Mouse (Mus musculus) gastrocnemius, adult 2 months (tissue): Measurements from ENCODE around the gene Med19. TPM values are rescaled to one million over a fixed set of nuclear protein-coding genes. Genes with fewer than 3 reads are reported as not detected.

ENCODE experiments used
- DNase-seq: peaks from one replicate; pipeline ENCODE4 v3.0.0; 2022
- H3K27ac ChIP-seq: fragments of 200-600 bp; 2 replicates; pipeline ENCODE4 v1.8.1; 2022; ENCODE audit warnings: mild to moderate bottlenecking
- H3K4me3 ChIP-seq: fragments of 200-600 bp; 2 replicates; pipeline ENCODE4 v1.8.1; 2022; ENCODE audit warnings: mild to moderate bottlenecking, moderate library complexity
- CTCF ChIP-seq: fragments of 200-600 bp; IDR thresholded peaks from 2 replicates; pipeline ENCODE4 v1.8.1; 2022; ENCODE audit warnings: antibody characterized with exemption, mild to moderate bottlenecking, moderate library complexity
- intact Hi-C: fragments of 180-260 bp; cut with DNase I; formaldehyde crosslinking; loops from one replicate; pipeline ENCODE4 v1.15.1; 2025
- total RNA-seq, 2 experiments: library from RNA; stranded (reverse); gene quantifications; 2 replicates each; pipeline ENCODE4 v1.2.3; 2021

Med19 gene
- total RNA-seq, 2 experiments from 2014 or later: 6.8 to 7.9 TPM

DNA sequence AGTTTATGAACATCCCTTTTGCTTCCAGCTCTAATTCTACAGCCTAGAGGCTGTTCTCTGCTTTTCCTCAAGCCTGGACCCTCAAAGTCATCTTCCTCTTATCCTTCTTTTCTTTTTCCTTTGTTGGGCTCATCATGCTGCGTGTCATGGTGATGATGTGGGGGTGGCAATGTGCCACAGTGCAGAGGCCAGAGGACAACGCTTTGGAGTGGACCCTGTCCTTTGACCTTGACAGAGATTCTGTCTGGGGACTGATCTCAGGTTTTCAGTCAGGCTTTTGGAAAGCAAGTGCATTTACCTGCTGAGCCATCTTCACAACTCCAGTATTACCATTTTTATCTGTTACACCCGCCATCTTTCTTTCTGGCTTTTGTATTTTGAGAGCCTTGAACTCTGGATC lies 53.0 kb downstream of the Med19 start:
- no peak for TF ChIP-seq CTCF

DNA sequence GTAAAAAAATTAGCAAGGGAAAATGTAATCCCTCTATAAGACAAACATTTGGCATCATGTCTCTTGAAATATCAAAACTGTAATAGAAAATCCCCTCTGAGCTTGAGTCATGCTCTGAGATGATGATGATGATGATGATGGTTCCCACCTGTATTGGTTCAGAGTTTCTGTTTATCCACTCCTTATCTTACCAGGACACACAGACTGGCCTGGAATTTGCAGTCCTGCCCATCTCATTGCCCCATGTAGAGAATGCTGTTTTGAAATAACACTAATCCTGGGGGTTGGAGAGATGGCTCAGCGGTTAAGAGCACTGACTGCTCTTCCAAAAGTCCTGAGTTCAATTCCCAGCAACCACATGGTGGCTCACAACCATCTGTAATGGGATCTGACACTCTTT lies 54.2 kb downstream of the Med19 start:
- no peak for TF ChIP-seq CTCF
- no peak overlapping the region for H3K27ac ChIP-seq

More for the DNA sequence above, 53.0 kb downstream of the Med19 start:
- H3K27ac ChIP-seq: no peak overlapping the region
- H3K4me3 ChIP-seq: no peak overlapping the region
- intact Hi-C loops: no loop called here
- no peak for DNase-seq

DNA sequence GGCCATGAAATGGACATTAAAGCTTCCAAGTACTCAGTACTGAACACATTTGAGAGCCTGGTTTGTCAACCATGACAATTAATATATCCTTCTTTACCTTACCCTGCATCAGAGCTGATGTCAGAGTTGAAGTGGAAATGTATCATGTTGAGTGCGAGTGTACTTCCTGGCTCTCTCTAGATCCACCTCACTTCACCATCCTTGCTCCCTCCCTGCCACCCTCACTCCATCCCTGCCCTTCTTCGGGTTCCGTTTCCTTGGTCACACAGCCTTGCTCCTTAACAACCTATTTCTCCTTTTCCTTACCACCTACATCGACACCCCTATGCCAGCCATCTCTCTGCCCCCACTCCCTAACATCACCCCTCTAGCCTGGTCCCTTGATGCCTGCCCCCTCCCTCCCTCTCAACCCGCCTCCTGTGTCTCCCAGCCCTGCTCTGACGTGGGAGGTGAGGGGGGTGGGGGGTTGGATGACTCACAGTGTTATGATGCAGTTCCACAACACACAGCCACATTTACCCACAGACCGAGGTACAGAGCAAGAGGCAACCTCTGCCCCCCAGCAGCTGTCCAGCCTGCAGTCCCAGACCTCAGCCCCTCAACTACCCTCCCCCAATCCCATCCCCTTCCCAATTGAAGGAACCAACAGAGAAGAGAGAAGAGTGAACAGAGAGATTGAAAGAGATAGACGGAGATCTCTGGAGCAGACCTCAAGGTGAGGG lies 55.5 kb downstream of the Med19 start, which contains the start of gene Ypel4:
Gene Ypel4, plus strand, starts transcription at position 480 of the 722 bp plus-strand sequence.
- TF ChIP-seq CTCF: no peak
- intact Hi-C loops: no loop called here
- Histone ChIP-seq H3K4me3 (peak within 1 kb of the TSS; percentile 56), H3K27ac (peak within 1 kb of the TSS; percentile 59)
- peak; percentile 64 for DNase-seq

More for the DNA sequence above, 54.2 kb downstream of the Med19 start:
- no peak for DNase-seq
- intact Hi-C loops: no loop called here
- no peak overlapping the region for H3K4me3 ChIP-seq

DNA sequence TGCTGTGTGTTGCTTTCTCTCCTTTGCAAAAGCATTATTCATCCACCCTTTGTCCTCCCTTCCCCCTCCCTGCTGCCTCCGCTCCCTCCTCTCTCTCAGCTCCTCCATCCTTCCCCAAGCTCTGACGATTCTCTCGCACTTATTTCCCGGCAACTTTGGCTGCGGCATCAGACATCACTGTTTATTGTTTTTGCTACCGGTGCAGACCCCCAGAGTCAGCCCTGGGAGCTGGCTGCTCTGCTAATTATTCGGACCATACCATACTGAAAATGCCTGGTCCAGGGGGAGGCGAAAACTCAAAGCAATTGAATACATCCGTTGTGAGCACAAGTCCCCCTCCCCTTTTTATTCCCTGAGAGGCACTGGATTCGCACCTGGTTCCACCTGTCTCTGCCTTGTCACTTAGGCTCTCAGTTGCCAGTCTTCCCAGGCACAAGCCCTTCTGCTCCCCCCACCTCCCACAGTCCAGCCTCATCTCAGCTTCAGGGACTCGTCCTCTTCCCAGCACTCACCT lies 56.2 kb downstream of the Med19 start:
- H3K27ac ChIP-seq: peak overlapping the region; percentile 59
- TF ChIP-seq CTCF: no peak
- H3K4me3 ChIP-seq: peak overlapping the region; percentile 56
- no peak for DNase-seq
- intact Hi-C loops: no loop called here

DNA sequence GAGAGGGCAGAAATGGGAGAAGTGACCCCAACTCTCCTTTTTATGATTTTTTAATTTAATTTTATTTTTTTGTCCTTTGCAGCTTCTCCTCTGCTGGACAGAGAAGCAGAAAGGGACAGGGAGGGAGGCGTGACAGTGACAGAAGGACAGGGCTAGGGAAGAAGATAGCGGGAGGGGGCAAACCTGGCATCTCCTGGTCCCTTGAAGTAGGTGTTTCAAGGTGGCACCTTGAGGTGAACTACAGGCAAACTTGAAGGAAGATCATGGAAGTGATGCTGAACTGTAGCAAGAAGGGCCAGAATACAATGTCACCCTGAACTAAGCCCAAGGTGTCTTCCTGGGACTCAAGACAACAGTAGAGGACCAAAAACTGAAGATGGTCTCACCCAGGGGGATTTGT lies 56.7 kb downstream of the Med19 start:
- intact Hi-C loops: no loop called here
- no peak for DNase-seq
- no peak overlapping the region for H3K27ac ChIP-seq
- no peak for TF ChIP-seq CTCF
- H3K4me3 ChIP-seq: peak overlapping the region; percentile 56

DNA sequence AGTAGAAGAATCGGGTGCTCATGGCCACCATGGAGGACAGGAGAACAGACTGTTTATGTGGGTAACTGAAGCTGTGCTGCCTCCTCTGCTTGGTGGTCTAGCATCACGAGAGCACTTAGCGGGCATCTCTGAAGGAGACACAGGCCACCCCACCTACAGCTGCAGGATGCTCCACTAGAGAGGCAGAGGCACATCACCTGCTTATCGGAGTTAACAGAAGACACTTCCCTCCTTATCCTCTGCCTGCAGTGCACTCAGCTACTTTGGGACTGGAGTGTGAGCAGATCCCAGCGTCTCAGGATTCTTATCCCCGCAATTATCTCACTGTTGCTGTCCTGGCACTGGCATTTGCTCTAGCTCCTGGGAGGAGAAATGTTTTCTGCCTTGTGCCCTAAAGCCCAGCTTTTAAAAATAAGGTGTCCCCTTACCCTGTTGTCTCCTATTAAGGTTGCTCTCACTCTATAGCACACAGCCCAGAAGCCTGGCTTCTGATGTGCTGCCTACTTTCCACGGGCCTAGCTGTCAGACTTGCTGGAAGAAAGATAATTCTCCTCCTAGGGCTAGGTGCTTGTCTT lies 57.2 kb downstream of the Med19 start:
- intact Hi-C loops: no loop called here
- Histone ChIP-seq H3K4me3 (no peak overlapping the region), H3K27ac (no peak overlapping the region)
- DNase-seq: no peak
- TF ChIP-seq CTCF: no peak

DNA sequence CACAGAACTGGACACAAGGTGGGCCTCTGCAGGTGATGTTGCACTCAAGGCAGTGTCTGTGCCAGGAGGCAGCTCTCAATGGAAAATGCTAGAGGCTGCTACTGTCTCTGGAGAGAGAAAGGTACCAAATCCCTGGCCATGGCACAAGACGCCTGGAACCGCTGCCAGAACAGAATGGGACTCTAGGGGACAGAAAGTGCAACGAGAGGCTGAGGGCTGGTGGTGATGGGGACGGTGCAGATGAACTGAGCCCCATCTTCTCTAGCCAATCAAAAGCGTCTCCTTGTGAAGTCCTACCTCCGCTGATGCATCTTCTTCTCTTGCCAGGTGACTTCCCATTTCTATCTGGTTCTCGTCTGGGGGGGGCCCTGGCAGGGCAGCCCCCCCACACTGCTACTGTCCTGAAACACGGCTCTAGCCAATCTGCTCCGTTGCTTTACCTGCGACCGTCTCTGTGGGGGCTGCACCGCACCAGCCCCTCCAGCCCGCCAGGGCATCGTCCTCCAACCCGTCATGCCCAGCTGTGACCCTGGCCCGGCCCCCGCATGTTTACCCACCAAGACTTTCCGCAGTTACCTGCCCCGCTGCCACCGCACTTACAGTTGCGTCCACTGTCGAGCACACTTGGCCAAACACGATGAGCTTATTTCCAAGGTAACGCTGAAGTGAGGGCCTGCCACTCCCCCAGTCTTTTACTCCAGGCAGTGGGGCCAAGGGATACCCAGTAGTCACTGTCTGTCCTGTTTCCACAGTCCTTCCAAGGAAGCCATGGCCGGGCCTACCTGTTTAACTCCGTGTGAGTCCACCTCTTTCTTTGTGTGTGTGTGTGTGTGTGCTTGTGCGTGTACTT lies 58.3 kb downstream of the Med19 start:
- no peak for TF ChIP-seq CTCF
- intact Hi-C loops: no loop called here
- peak; percentile 22 for DNase-seq
- Histone ChIP-seq H3K27ac (no peak overlapping the region), H3K4me3 (no peak overlapping the region)

DNA sequence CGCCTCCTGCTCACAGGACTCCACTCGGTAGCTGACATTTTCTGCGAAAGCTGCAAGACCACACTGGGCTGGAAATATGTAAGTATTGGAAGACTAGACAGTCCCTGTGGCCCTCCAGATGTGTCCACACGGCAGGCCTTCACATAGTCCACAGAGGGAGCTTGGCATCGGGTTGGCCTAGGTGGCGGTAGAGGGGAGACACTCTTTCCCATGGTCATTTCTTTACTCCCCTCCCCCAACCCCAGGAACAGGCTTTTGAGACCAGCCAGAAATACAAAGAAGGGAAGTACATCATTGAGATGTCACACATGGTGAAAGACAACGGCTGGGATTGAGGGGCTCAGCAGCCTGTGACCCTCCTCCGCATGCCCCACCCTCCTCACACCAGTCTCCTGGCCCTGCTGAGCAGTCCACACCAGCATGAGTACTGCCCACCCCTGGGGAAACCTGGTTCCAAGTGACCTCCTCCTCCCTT lies 59.3 kb downstream of the Med19 start:
- TF ChIP-seq CTCF: no peak

More for the DNA sequence above, 59.3 kb downstream of the Med19 start:
- Histone ChIP-seq H3K4me3 (no peak overlapping the region), H3K27ac (no peak overlapping the region)
- DNase-seq: no peak
- intact Hi-C loops: no loop called here

Other genes starting within 250 kb of the Med19 start
- gene Tfpi, start 201.6 kb upstream of the Med19 start, total RNA-seq: 1 to 10 TPM; 2.1 to 2.2 TPM
- 10 to 100 TPM; 25.8 to 35.1 TPM for gene Ctnnd1, start 27.6 kb upstream of the Med19 start, total RNA-seq
- not detected for gene Btbd18, start 19.3 kb upstream of the Med19 start, total RNA-seq
- 10 to 100 TPM; 10.7 to 16.4 TPM for gene Selenoh, start 7.6 kb upstream of the Med19 start, total RNA-seq
- gene Gm28635, start 361 bp upstream of the Med19 start, total RNA-seq: 1 to 10 TPM; 1.1 to 1.9 TPM
- 10 to 100 TPM; 34.9 to 73.4 TPM for gene Tmx2, start 738 bp downstream of the Med19 start, total RNA-seq
- gene Zdhhc5, start 36.8 kb downstream of the Med19 start, total RNA-seq: 10 to 100 TPM; 71.9 to 75.1 TPM
- 1 to 10 TPM; 4.2 to 5.2 TPM for gene Clp1, start 48.9 kb downstream of the Med19 start, total RNA-seq
- gene Ypel4, start 55.7 kb downstream of the Med19 start, total RNA-seq: under 1 TPM; 0.33 to 0.86 TPM
- gene Gm19426, start 65.3 kb downstream of the Med19 start, total RNA-seq: not detected
- gene Serping1, start 97.0 kb downstream of the Med19 start, total RNA-seq: 10 to 100 TPM; 52.3 to 82.6 TPM
- 1 to 10 TPM; 2.0 to 3.8 TPM for gene Ube2l6, start 120.4 kb downstream of the Med19 start, total RNA-seq
- gene Smtnl1, start 144.2 kb downstream of the Med19 start, total RNA-seq: 100 to 1,000 TPM in 1 of 2 experiments, 10 to 100 TPM in 1; 53.0 to 125 TPM
- gene Timm10, start 148.6 kb downstream of the Med19 start, total RNA-seq: 10 to 100 TPM; 42.0 to 57.7 TPM
- 10 to 100 TPM in 1 of 2 experiments, 1 to 10 TPM in 1; 6.3 to 11.6 TPM for gene Slc43a1, start 160.4 kb downstream of the Med19 start, total RNA-seq
- gene Rtn4rl2, start 208.3 kb downstream of the Med19 start, total RNA-seq: under 1 TPM; 0.28 to 0.41 TPM